Mouse (Mus musculus) olfactory bulb, adult 2 months (tissue): Measurements from ENCODE around the gene Tmem107.

ENCODE experiments used
- CTCF ChIP-seq: fragments of 200-500 bp; IDR thresholded peaks from 2 replicates; pipeline ENCODE4 v1.5.1; 2012; ENCODE audit warnings: low read depth, mild to moderate bottlenecking, low read length, moderate library complexity; ENCODE audit not compliant: insufficient read depth
- POLR2A ChIP-seq: fragments of 200-500 bp; IDR thresholded peaks from 2 replicates; pipeline ENCODE4 v1.6.1; 2012; ENCODE audit warnings: mild to moderate bottlenecking, low read depth, low read length, moderate library complexity; ENCODE audit not compliant: insufficient read depth

DNA sequence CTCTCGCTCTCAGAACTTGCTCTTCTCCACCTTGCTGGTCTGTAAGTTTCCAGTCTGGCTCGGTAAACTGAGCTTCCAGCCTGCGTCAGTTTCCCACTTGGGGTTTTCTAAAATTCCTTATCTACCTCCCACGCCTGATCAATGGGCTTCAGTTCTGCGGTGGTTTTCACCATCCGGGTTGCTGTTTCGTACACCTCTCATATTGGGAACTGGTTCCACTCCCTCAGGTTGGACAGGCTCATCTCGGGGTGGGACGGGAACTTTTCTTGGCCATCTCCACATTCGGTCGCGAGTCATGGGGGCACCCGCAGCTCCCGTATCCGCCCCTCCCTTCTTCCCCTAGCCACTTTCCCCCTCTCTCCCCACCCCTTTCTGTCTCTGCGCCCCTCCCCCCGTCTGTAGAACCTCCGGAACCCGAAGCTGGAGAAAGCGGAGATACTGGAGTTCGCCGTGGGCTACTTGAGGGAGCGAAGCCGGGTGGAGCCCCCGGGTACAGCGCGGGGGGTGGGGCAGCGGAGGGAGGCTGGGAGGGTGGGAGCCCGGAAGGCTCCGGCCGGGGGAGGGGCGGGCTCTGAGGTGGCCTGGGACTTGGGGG lies 51.2 kb downstream of the Tmem107 start:
- TF ChIP-seq CTCF (no peak), POLR2A (no peak)
